Mouse (Mus musculus) thymus, adult 2 months (tissue): ENCODE data around the gene Cped1. TPM values are rescaled to one million over a fixed set of nuclear protein-coding genes. Genes with fewer than 3 reads are reported as not detected.

Source experiments
- DNase-seq: peaks from one replicate; pipeline ENCODE4 v3.0.0; 2021
- H3K27ac ChIP-seq: fragments of 200-500 bp; 2 replicates; pipeline ENCODE4 v1.5.1; 2012; ENCODE audit warnings: low read length, control low read depth; ENCODE audit not compliant: control insufficient read depth, insufficient read depth
- H3K27me3 ChIP-seq: fragments of 200-500 bp; 2 replicates; pipeline ENCODE4 v1.6.1; 2012; ENCODE audit warnings: mild to moderate bottlenecking, low read length, moderate library complexity, mixed read lengths; ENCODE audit not compliant: control insufficient read depth, insufficient read depth
- H3K36me3 ChIP-seq: fragments of 200-500 bp; 2 replicates; pipeline ENCODE4 v1.6.1; 2012; ENCODE audit warnings: mild to moderate bottlenecking, low read length, moderate library complexity; ENCODE audit not compliant: control insufficient read depth, insufficient read depth
- H3K4me1 ChIP-seq: fragments of 200-500 bp; replicated peaks from 2 replicates; pipeline ENCODE4 v1.6.1; 2012; ENCODE audit warnings: low read length; ENCODE audit not compliant: control insufficient read depth, insufficient read depth
- H3K4me3 ChIP-seq: fragments of 200-500 bp; 2 replicates; pipeline ENCODE4 v1.5.1; 2012; ENCODE audit warnings: mild to moderate bottlenecking, low read length, control low read depth, moderate library complexity; ENCODE audit not compliant: control insufficient read depth, insufficient read depth
- CTCF ChIP-seq: fragments of 200-500 bp; IDR thresholded peaks from 2 replicates; pipeline ENCODE4 v1.5.1; 2012; ENCODE audit warnings: mild to moderate bottlenecking, control low read depth, low read length, moderate library complexity, borderline replicate concordance; ENCODE audit not compliant: control insufficient read depth, poor library complexity, insufficient read depth; ENCODE audit errors: extremely low read depth
- POLR2A ChIP-seq: fragments of 200-500 bp; IDR thresholded peaks from 2 replicates; pipeline ENCODE4 v1.6.1; 2012; ENCODE audit warnings: mild to moderate bottlenecking, low read length, control low read depth, moderate library complexity; ENCODE audit not compliant: control insufficient read depth, poor library complexity, insufficient read depth; ENCODE audit errors: extremely low read depth
- WGBS: fragments of 180-500 bp; shearing (Covaris S2); methylation state at CpG from one replicate; pipeline ENCODE4 v1.1.7; 2018; 5-methylcytosine and 5-hydroxymethylcytosine counted together
- polyA plus RNA-seq: library from polyadenylated mRNA; depleted of rRNA; stranded (reverse); fragments of >200 nt; gene quantifications from 2 replicates; pipeline ENCODE4 v1.2.3, GENCODE M21; 2012

Gene Cped1
- polyA plus RNA-seq, 1 experiment = 1.7 TPM

- Histone ChIP-seq H3K36me3 (no peaks in the 10 kb centered on the region), H3K27ac (no peak overlapping the region), H3K4me1 (no peaks in the 10 kb centered on the region), H3K4me3 (no peak overlapping the region), H3K27me3 (no peaks in the 10 kb centered on the region)
- WGBS = 96% methylated on average over 8 of the region's 8 CpGs
- DNase-seq = no peak
- TF ChIP-seq CTCF (no peak), POLR2A (no peak)
Observed at GRCm38 (mm10) chr6:22221134-22221533, 235.4 kb downstream of the Cped1 start.

- no peak overlapping the region for H3K4me3 ChIP-seq
Observed at GRCm38 (mm10) chr6:22222087-22222486, 236.4 kb downstream of the Cped1 start.

GRCm38 (mm10) chr6:22222947-22223346, 237.2 kb downstream of the Cped1 start:
- 99% methylated on average over 8 of the region's 8 CpGs for WGBS

More at GRCm38 (mm10) chr6:22222087-22222486, 236.4 kb downstream of the Cped1 start:
- H3K36me3 ChIP-seq = no peaks in the 10 kb centered on the region
- TF ChIP-seq CTCF = no peak
- no peak for TF ChIP-seq POLR2A
- H3K27me3 ChIP-seq = no peaks in the 10 kb centered on the region
- no peak for DNase-seq
- no peaks in the 10 kb centered on the region for H3K4me1 ChIP-seq
- WGBS = 87% methylated on average over 4 of the region's 4 CpGs
- no peak overlapping the region for H3K27ac ChIP-seq

GRCm38 (mm10) chr6:22224351-22224750, 238.6 kb downstream of the Cped1 start:
- no peak overlapping the region for H3K27ac ChIP-seq
- H3K27me3 ChIP-seq = no peaks in the 10 kb centered on the region
- TF ChIP-seq POLR2A (no peak), CTCF (no peak)
- H3K4me1 ChIP-seq = no peaks in the 10 kb centered on the region
- H3K4me3 ChIP-seq = no peak overlapping the region
- no peaks in the 10 kb centered on the region for H3K36me3 ChIP-seq
- WGBS = 96% methylated on average over 4 of the region's 4 CpGs
- DNase-seq = no peak

More at GRCm38 (mm10) chr6:22222947-22223346, 237.2 kb downstream of the Cped1 start:
- Histone ChIP-seq H3K4me1 (no peaks in the 10 kb centered on the region), H3K4me3 (no peak overlapping the region), H3K27ac (no peak overlapping the region), H3K27me3 (no peaks in the 10 kb centered on the region), H3K36me3 (no peaks in the 10 kb centered on the region)
- DNase-seq = no peak
- no peak for TF ChIP-seq POLR2A
- no peak for TF ChIP-seq CTCF

GRCm38 (mm10) chr6:22231244-22231643, 245.5 kb downstream of the Cped1 start:
- TF ChIP-seq POLR2A = no peak
- TF ChIP-seq CTCF = no peak
- Histone ChIP-seq H3K27me3 (no peaks in the 10 kb centered on the region), H3K36me3 (no peaks in the 10 kb centered on the region), H3K4me3 (no peak overlapping the region), H3K4me1 (no peaks in the 10 kb centered on the region), H3K27ac (no peak overlapping the region)
- 76% methylated on average over 3 of the region's 3 CpGs for WGBS
- DNase-seq = no peak

- no peaks in the 10 kb centered on the region for H3K36me3 ChIP-seq
- no peak overlapping the region for H3K27ac ChIP-seq
- 94% methylated on average over 6 of the region's 6 CpGs for WGBS
- H3K4me3 ChIP-seq = no peak overlapping the region
- DNase-seq = no peak
- no peaks in the 10 kb centered on the region for H3K4me1 ChIP-seq
- H3K27me3 ChIP-seq = no peaks in the 10 kb centered on the region
- TF ChIP-seq CTCF = no peak
- TF ChIP-seq POLR2A = no peak
Observed at GRCm38 (mm10) chr6:22233517-22233916, 247.8 kb downstream of the Cped1 start.

GRCm38 (mm10) chr6:22235133-22235532, 249.4 kb downstream of the Cped1 start:
- no peak for TF ChIP-seq POLR2A
- TF ChIP-seq CTCF = no peak
- no peak overlapping the region for H3K27ac ChIP-seq
- no peak overlapping the region for H3K4me3 ChIP-seq
- 90% methylated on average over 6 of the region's 6 CpGs for WGBS
- DNase-seq = no peak
- no peaks in the 10 kb centered on the region for H3K27me3 ChIP-seq
- no peaks in the 10 kb centered on the region for H3K4me1 ChIP-seq
- no peaks in the 10 kb centered on the region for H3K36me3 ChIP-seq
